Mouse (Mus musculus) thymus, adult 18-20 months (tissue): ENCODE measurements around the gene Cdipt.

Source experiments
- DNase-seq, 2 experiments: peaks; one replicate each; pipeline ENCODE4 v3.0.0; 2022; ENCODE audit warnings: mixed read lengths in 2 of 2

Gene Cdipt

DNA sequence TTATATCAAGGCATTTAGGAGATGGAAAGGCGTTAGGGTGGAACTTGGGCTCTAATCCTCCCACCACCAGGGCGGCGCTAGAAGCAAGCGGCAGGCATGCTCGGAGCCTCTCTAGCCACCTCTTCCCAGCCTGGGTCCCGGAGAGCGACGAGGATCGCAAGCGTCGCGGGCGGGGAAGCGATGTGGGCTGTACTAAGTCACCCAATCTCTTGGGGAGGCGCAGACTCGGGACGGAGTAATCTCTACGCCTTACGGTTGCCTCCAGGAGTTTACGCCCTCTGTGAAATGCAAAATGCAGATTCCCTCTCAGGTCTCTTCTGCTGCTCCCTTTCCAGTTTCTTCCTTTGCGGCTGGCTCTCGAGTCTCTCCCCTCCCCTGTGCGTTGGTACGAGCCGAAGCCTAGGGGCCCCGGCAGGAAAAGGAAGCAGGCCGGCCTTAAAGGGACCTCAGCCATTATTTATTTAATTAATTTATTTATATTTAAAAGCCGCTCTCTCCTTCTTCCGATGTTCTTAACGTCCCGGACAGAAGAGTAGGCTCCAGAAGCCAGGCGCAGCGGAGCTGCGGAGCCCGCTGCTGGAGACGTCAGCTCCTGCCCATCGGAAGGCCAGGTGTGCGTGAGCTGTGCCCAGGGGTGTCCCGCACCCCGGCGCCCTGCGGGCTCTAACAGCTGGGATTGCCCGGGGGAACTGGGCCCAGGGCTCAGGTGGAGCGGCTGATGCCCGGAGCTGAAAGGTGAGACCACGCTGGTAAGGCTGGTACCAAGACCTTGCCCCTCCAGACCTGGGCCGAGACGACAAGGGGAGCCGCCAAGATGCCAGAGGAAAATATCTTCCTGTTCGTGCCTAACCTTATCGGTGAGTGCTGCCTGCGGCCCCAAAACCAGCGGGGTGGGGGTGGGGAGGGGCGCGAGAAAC lies 494 bp downstream of the Cdipt start, which contains the start of gene Cdiptos:
Cdiptos (minus strand) TSS at position 149 of the 917 bp plus-strand sequence.
- peak; percentile 85 to 89 for DNase-seq

DNA sequence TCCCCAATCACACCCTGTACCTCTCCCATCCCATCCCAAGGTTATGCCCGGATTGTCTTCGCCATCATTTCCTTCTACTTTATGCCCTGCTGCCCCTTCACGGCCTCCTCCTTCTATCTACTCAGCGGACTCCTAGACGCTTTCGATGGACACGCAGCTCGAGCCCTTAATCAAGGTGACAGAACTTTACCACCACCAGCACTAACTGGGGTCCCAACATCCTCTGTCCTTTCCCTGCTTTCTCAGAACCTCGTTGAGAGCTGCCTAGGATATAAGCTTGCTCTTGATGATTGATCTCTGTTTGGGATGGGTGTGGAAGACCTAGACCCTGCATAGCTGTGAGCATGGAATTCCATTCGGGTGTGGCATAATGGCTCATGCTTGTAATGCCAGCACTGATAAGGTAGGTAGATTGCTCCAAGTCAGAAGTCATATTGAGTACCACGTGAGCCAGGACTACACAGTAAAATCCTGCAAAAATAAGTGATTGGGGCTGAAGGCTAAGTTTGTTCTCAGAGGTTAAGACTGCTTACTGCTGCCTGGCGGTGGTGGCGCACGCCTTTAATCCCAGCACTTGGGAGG lies 1.3 kb downstream of the Cdipt start:
- no peak for DNase-seq

DNA sequence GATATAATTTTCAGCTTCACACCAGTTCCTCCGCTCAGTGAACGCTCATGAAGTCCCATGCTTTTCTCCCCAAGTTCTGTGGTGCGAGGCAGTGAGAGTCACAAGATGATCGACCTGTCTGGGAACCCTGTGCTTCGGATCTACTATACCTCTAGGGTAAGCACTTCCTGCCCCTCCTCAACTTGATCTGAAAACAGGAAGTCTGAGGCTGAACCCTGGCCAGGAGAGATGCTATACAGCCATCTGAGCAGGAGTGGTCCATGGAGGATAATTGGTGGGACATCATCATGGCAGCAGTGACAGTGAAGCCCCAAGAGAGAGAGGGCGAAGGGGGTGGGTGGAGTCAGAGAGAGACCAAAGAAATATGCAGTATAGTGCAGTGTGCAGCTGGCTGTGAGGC lies 3.1 kb downstream of the Cdipt start:
- no peak for DNase-seq

DNA sequence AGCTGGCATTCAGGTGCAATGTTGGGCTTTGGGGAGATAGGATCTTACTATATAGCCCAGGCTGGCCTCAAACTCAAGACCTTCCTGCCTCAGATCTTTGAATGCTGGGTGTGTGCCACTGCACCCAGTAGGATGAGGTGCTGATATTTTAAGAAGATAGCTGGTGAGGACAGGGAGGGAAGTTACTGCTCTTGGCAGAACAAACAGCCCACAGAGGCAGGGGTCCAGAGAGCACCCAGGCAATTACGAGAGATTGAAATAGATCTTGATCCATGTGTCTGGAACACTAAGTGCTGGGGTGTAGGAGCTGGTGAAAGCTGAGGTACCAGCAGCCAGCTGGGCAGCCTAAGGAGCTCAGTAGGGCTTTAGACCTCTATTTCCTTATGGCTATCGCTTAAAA lies 5.9 kb downstream of the Cdipt start:
- DNase-seq: no peak

DNA sequence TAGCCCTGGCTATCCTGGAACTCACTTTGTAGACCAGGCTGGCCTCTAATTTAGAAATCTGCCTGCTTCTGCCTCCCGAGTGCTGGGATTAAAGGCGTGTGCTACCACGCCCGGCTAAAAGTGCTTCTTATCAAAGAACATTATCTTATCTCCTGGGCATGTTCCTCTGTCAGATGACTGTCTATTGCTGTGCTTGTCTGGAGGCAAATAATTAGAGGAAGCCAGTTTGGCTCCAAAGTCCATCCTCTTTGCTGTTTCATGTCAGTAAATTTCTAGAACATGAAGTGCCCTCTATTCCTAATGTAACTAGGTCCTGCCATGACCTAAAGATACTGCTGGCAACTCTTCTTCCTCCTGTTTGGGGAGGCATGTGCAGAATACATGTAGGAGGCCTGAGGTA lies 6.3 kb downstream of the Cdipt start:
- DNase-seq: no peak

DNA sequence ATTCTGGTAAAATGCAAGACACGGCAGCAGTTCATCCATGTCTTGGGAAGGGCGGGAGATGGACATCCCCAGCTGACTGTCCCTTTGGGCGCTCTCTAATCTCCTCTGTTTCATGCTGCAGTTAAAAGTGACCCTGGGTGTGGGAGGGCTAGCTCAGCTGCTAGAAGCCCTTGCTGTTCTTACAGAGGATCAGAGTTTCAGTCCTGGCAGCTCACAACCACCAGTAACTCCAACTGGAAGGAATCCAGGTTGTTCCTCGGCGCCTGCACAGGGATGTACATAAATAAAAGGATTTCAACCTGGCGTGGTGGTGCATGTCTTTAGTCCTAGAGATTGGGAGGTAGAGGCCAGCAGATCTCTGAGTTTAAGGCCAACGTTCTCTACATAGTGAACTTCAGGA lies 7.4 kb downstream of the Cdipt start:
- DNase-seq: no peak

DNA sequence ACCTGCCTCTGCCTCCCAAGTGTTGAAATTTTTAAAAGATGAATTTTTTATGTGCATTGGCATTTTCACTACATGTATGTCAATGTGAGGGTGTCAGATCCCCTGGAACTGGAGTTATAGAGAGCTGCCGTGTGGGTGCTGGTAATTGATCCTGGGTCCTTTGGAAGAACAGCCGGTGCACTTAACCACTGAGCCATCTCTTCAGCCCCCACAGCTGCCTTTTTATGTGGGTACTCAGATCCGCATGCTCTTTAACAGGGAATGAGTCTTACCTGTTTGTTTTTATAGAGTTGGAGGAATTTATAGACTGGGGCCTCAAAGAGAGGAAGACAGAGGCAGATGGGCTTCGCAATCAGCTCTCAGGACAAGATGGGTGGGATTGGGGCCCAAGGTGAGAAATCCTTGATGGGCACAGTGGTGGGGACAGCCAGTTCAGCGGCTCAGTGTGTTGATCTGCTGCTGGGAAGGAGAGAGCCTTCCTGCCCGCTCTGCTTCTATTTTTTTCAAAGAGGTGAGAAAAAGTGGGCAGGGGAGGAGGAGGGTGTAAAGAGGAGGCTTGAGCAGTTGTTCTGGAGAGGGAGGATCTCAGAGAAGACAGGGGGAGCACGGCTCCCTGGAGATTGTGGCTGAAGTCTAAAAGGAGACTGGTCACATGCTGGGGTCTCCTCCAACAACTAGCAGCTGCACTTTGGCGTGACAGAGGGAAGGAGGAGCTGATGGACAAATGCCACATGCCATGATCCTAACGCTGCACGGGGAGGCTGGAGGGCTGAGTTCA lies 9.1 kb downstream of the Cdipt start:
- DNase-seq: no peak

DNA sequence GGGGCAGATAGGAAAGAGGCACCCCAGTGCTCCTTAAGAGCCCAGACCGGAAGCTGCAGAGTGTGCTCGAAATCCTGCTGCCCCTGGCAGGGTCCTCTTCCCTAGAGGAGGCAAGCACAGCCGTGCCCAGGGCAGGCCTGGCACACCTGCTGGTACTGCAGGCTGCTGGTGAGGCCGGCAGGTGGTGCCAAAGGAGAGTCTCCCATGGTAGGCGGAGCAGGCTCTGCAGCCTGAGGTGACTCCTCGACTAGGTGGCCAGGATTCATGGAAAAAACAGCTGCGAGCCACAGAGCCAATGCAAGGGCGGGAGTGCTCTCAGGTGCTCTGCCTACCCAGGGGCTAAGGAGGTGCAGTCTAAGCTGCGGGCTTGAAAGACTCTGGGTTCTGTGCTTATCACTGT lies 10.6 kb downstream of the Cdipt start:
- no peak for DNase-seq

DNA sequence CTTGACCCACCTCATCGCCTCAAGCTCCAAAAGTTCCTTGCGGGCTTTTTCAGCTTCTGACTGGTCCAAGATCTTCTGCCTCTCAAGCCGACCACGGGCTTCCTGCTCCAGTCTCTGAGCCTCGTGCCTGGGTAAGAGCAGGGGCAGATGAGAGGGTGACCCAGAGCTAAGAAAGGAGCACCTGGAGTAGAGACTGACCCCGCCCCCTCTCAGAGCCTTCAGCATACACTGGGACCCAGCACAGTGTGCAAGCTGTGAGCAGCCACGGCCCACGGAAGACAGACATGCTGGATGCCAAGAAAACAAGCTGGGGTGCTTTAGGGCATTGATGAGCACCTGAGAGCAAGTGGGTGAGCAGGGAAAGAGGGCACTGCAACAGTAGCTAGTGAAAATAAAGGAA lies 13.1 kb downstream of the Cdipt start:
- no peak for DNase-seq

DNA sequence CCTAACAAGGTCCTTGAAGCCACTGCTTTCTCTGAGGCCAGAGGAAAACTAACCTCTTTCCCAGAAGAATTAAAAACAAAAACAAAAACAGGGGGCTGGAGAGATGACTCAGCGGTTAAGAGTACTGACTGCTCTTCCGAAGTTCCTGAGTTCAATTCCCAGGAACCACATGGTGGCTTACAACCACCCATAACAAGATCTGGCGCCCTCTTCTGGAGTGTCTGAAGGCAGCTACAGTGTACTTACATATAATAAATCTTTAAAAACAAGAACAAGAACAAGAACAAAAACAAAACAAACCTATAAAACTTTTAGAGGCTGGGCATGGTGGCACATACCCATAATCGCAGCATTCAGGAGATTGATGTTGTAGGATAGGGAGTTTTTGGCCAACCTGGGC lies 20.7 kb downstream of the Cdipt start:
- DNase-seq: no peak

DNA sequence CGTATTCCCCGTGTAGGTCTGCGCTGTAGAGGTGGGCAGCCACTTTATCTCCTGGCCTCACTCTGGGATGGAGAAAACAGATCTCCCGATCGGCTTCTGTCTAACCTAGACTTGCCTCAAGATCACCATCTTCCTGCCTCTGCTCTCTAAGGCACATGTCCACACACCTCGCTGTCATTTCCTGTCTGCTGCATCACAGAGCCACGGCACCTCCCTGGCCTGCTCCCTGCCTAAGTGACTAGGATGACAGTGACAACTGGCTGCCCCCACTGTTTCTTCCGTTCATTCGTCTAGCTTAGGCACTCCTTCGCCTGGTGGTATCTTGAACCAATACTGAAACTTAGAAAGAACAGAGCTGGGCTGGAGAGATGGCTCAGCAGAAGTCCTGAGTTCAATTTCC lies 23.9 kb downstream of the Cdipt start:
- DNase-seq: no peak

DNA sequence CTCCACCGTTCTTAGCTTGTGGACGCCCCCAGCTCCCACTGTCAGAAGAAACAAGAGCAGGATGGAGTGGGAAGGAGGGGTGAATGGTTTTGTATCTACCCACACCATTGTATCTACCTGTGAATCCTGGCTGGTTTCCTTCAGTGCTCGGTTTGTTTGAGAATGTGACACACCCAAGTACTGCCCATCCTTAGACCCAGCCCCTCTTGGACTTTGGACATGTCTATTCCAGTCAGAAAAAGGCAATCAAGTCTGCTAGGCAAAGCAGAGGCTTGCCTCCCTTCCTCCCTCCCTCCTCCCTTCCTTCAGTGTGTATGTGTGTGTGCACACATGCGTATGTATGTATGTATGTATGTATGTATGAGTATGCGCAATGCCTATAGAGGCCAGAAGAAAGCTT lies 27.9 kb downstream of the Cdipt start:
- DNase-seq: no peak

DNA sequence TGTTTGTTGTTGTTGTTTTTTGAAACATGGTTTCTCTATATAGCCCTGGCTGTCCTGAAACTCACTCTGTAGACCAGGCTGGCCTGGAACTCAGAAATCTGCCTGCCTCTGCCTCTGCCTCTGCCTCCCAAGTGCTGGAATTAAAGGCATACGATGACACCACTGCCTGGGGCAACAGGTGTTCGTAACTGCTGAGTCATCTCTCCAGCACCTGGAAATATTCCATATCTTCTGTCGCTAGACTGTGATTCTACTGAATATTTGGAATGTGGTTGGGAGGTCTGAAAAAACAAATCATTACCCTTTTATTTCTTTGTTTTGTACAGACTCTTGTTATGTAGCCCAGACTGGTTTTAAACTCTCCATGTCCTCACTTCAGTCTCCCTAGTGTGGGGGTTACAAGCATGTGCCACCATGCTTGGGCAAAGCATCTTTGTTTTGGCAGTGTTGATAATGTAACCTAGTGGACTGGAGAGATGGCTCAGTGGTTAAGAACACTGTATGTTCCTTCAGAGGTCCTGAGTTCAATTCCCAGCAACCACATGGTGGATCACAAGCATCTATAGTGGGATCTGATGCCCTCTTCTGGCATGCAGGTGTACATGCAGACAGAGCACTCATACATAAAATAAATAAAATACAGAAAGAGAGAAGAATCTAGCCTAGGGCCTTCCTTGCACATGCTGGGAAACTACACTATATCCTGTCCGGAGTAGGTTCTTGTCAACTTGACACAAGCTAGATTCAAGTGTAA lies 28.6 kb downstream of the Cdipt start:
- no peak for DNase-seq

DNA sequence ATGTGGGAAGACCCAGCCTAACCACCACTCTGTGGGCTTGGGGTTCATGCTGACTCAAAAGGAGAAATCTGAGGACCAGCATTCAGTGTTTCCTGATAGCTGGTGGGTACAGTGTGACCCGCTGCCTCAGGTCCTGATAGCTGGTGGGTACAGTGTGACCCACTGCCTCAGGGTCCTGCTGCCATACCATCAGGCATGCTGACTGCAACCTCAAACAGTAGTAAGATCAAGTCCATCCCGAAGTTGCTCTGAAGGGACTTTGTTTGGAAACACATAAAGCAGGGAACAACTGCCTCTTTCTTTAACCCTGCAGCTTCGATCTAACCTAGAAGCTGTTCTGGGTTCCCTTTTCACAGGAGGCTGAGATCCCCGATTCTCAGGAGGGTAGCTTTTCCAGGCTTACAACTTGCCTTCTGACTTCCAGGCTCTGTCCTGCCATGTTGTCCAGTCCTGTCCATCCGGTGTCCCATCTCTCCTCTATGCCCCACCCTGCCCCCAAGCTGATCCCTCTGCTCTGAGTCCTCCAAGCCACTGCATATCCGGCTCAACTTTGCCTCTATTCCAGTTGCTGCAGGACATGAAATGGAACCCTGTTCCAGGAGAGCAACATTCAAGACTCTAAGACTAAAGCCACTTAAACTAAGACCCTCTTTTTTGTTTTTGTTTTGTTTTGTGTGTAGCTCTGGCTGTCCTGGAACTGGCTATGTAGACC lies 31.8 kb downstream of the Cdipt start:
- no peak for DNase-seq

DNA sequence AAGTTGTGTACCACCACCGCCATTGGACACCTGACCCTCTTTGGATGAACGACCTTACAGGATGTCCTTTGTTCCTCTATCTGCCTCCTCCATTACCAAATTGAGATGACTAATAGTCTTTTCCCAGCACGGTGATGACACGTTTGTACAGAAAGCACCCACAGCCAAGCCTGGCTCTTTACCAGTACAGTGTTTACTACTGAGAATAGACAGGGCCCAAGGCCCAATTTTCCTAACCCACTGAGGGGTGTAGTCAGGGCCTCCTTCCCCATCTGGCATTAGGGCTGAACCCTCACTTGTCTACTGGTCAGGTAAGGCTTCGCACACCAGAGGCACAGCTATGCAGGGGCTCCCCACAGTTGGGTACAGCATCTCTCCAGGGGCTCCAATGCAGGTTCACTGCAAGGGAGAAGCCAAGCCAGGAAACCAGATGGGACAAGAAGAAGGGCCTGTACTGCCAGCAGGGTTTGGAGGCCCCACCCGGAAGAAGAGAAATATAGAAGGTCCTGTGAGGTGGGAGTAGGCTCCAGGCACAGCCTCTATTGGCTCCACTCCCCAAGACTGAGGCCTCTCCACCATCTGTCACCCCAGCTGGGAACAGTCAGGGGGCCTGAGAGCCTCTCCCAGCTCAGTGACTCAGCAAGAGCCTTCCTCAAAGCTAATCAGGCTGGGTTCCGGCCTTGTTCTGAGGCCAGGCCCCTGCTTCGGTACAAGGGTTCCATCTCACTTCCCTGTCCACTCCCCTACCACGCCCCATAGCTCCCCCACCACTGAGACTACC lies 32.7 kb downstream of the Cdipt start:
- no peak for DNase-seq

DNA sequence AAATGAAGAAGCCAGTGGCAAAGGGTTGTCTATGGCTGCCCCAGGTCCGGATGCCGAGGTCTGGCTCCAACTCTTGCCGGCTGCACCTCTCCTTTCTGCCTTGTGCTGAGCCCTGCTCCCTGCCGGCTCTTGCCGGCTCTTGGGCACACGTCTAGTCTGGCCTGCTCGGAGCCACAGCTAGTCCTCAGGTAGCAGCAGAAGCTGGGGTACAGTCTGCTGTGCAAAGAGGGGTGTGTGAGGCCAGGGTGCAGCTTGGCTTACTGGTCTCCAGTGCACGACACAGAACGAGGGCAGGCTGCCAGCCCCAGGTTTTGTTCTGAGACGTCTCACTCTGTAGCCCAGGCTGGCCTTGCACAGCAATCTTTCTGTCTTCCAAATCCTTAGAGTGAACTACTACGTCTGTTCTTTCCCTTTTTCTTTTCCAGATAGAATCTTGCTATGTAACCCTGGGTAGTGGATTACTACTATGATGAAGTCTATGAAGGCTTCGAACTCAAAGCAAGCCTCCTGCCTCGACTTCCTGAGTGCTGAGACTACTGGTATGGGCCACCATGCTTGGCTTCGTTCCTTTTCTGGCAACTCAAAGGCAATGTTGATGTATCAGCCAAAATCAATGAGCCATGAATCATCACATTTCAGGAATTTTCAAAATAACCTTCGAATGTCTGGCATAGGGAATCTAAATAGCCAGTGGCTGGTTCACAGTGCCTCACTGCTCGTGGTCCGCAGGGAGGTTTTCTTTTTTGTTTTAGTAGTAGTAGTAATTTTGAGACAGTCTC lies 33.8 kb downstream of the Cdipt start:
- no peak for DNase-seq

DNA sequence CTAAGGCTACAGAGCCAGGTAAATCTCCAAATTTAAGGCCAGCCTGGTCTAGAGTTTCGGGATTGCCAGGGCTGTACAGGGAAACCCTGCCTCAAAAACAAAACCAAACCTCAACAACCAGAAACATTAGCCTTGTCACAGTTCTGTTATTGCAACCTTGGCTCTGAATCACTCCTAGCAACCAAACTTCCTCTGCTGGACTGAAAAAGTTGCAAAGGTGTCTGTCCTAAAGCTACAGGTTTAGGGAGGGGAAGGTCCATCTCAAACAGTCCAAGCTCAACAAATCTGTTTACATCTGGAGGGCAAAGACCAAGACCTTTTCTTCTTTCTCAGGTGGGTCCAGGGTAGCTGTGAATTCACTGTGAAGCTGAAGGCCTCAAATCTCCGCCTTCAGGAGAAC lies 35.3 kb downstream of the Cdipt start:
- no peak for DNase-seq

DNA sequence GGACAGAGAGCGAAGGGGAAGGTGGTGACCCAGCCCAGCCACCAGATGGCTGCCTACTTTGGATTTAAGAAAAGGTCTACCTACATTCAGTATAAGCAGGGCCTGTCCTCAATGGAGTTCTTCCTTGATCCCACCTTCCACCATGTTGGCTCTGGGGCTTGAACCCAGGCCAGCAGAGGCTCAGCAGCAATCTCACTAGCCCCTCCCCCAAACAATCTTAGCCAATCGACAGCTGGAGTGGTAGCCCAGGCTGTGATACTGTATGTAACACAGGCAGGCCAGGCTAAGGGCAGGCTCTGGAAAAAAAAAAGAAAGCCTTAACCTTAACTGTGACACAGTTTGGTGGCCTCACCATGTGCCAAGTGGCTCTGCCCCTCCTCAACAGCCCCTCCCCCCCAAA lies 36.0 kb downstream of the Cdipt start:
- no peak for DNase-seq

DNA sequence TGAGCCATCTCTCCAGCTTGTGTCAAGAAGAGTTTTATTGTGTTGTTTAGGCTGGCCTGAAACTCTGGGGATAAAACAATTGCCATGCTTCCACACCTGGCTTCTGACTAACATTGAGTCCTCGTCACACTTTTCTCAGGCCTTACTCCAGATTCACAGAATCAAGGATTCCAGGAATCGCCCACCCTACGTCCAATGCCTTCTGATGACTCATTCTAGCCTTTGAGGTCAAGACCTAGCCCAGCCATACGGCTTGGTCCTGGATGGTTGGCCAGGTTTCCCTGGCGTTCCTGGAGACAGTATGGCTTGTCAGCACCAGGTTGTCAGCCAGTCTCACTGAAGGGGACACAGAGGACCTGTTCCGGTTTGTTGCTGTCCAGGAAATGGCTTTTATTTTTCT lies 36.7 kb downstream of the Cdipt start:
- DNase-seq: no peak

DNA sequence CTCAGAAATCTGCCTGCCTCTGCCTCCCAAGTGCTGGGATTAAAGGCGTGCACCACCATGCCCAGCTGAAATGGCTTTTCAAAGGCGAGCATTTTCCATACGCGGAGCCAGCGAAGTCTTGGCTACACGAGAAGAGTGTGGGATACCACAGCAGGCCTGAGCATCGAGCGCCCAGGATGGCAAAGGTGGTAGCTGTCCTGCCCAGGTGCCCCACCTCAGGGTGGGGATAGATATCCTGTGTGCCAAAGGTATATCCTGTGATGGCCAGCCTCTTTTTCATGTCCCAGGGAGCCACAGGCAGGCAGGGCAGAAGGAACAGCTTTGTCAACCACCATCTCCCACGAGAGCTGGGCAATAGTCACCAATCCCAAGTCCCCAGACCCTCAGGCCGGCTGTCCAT lies 37.1 kb downstream of the Cdipt start:
- no peak for DNase-seq

DNA sequence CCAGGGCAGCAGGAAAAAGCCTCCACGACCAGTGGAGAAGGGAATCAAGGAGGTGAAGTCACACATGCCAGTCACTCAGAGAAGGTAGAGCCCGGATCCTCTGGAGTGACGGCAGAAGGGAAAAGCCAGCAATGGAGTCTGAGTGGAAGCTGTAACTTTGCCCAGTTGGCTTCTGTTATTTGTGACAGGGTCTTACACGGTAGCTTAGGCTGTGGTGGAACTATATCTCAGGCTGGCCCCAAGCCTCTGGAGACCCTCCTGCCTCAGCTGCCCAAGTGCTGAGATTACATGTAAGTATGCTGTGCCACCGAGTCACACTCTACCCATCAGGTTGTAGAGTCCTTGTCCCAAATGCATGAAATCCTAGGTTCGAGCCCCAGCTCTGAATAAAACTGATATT lies 37.7 kb downstream of the Cdipt start:
- no peak for DNase-seq
